Mouse (Mus musculus) stomach, postnatal 0 days (tissue): ENCODE data around the gene Susd1. TPM values are rescaled to one million over a fixed set of nuclear protein-coding genes. Genes with fewer than 3 reads are reported as not detected.

Experiments
- ATAC-seq: fragments of 200-750 bp; cut with Nextera tagmentation; 2 replicates; pipeline ENCODE4 v1.8.0; 2017; ENCODE audit not compliant: low FRiP score, low TSS enrichment
- DNase-seq: peaks from one replicate; pipeline ENCODE4 v3.0.0-alpha.2; 2016; ENCODE audit warnings: low spot score
- H3K27ac ChIP-seq: fragments of 300-500 bp; sonication (generic); replicated peaks from 2 replicates; pipeline ENCODE4 v1.5.1; 2014; ENCODE audit warnings: mild to moderate bottlenecking, control low read depth
- H3K27me3 ChIP-seq: fragments of 300-500 bp; sonication (generic); 2 replicates; pipeline ENCODE4 v1.6.1; 2014; ENCODE audit warnings: low read length; ENCODE audit not compliant: control insufficient read depth, insufficient read depth
- H3K36me3 ChIP-seq: fragments of 300-500 bp; sonication (generic); 2 replicates; pipeline ENCODE4 v1.6.1; 2014; ENCODE audit warnings: low read length, mixed read lengths; ENCODE audit not compliant: control insufficient read depth, insufficient read depth
- H3K4me1 ChIP-seq: fragments of 300-500 bp; sonication (generic); replicated peaks from 2 replicates; pipeline ENCODE4 v1.6.1; 2014; ENCODE audit warnings: antibody characterized with exemption; ENCODE audit not compliant: control insufficient read depth, insufficient read depth
- H3K4me2 ChIP-seq: fragments of 300-500 bp; sonication (generic); replicated peaks from 2 replicates; pipeline ENCODE4 v1.6.1; 2014; ENCODE audit warnings: low read depth, mild to moderate bottlenecking, control low read depth, moderate library complexity
- H3K4me3 ChIP-seq: fragments of 300-500 bp; sonication (generic); 2 replicates; pipeline ENCODE4 v1.5.1; 2014; ENCODE audit warnings: low read depth, low read length, control low read depth
- H3K9ac ChIP-seq: fragments of 300-500 bp; sonication (generic); 2 replicates; pipeline ENCODE4 v1.6.1; 2014; ENCODE audit warnings: mild to moderate bottlenecking, low read length, control low read depth, mixed read lengths
- H3K9me3 ChIP-seq: fragments of 300-500 bp; sonication (generic); 2 replicates; pipeline ENCODE4 v1.6.1; 2016; ENCODE audit warnings: low read length; ENCODE audit not compliant: control insufficient read depth
- CTCF ChIP-seq: IDR thresholded peaks from 2 replicates; pipeline ENCODE4 v1.5.1; 2016; ENCODE audit warnings: antibody characterized with exemption, low read depth, mild to moderate bottlenecking, moderate library complexity
- EP300 ChIP-seq: optimal IDR thresholded peaks from 2 replicates; pipeline ENCODE3; 2016; ENCODE audit warnings: antibody characterized with exemption
- whole genome bisulfite sequencing: fragments of 180-500 bp; shearing (Covaris S2); extraction: QIAGEN DNeasy Blood & Tissue Kit; methylation state at CpG from one replicate; pipeline ENCODE4 v1.1.7; 2014; 5-methylcytosine and 5-hydroxymethylcytosine counted together
- polyA plus RNA-seq: library from polyadenylated mRNA; unstranded; fragments of >200 nt; fragmentation: Nextera tagmentation; extraction: Ambion mirVana; gene quantifications from 2 replicates; pipeline ENCODE4 v1.2.1, GENCODE M21; 2015

The Susd1 gene
- polyA plus RNA-seq, 1 experiment from 2014 or later: 3.2 TPM

DNA sequence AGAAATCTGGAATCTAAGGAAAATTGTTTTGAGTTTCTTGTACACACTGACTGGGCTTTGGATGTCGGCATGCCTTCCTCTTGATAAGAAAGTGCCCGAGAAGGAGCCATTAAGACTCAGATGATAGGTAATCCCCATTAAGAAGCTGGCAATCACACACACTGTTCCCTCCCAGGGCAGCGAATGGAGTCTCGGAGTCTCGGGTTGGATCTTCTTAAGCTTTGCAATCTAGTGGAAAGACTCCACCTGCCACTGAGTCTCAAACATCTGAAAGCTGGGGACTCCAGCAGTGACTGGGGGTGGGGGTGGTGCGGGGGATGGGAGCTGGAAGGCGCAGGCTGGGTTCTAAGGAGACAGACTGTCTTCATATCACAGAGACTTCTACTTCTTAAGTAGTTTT is 156.3 kb downstream of the Susd1 start:
- WGBS: 41% methylated on average over 7 of the region's 7 CpGs
- Histone ChIP-seq H3K9me3 (no peaks in the 10 kb centered on the region), H3K27ac (no peak overlapping the region), H3K27me3 (no peaks in the 10 kb centered on the region), H3K9ac (no peak overlapping the region), H3K4me1 (no peaks in the 10 kb centered on the region), H3K36me3 (no peaks in the 10 kb centered on the region), H3K4me3 (no peak overlapping the region), H3K4me2 (no peak overlapping the region)
- DNase-seq: no peak
- no peak for ATAC-seq
- TF ChIP-seq EP300 (no peak), CTCF (no peak)

DNA sequence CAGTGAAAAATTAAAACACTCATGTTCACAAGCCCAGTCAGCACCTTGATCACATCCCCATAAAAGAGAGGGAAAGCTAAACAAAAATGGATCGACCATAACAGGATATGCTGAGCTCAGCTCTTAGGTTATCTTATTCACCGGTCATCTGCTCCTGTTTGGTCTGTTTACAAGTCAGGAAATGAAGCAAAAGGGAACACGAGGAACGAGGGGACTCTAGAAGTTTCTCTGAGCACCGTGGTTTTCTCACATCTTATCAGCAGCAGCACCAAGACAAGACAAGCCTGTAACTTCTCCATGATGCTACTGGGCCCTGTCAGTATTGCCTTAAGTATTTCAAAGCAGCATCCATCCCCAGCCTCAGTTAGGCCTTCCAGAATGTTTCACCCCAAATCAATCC is 157.6 kb downstream of the Susd1 start:
- no peaks in the 10 kb centered on the region for H3K9me3 ChIP-seq
- H3K4me1 ChIP-seq: no peaks in the 10 kb centered on the region
- no peaks in the 10 kb centered on the region for H3K36me3 ChIP-seq
- DNase-seq: no peak
- no peak overlapping the region for H3K4me3 ChIP-seq
- no peak for TF ChIP-seq EP300
- no peak for TF ChIP-seq CTCF
- no peak overlapping the region for H3K4me2 ChIP-seq
- H3K27me3 ChIP-seq: no peaks in the 10 kb centered on the region
- no peak for ATAC-seq
- 48% methylated on average over 5 of the region's 5 CpGs for WGBS
- H3K27ac ChIP-seq: no peak overlapping the region
- H3K9ac ChIP-seq: no peak overlapping the region

DNA sequence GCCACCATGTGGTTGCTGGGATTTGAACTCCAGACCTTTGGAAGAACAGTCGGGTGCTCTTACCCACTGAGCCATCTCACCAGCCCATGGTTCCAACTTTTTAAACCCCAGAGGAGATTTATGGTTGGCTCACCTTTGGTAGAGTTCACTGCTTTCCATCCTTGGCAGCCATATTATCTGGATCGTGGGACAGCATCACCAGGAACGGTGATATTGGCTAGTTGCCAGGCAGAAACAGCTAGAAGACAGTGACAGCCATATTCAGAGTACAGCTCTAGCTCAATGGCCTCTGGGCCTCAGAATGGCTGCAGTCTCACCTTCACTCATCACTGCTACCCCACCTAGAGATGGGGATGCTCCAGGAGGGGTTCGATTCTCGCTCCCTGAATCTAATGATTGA is 159.3 kb downstream of the Susd1 start:
- no peak for DNase-seq
- ATAC-seq: no peak
- H3K4me1 ChIP-seq: no peaks in the 10 kb centered on the region

DNA sequence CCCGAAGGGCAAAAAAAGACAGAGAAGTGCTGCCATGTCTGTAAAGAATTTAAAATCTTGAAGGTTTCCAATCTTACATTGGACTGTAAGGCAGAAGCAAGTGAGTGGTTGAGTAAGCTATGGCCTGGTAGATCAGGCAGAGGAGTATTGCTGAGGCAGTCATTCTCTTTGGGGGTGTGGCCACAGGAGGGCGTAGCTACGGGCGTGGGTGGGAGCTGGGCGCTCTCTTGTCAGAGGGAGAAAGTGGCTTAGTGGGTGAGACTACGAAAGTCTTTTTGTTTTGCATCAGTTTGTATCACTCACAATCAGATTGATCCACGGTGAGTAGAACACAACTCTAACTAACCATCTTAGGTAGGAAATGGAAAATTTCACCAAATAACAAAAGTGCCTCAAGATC is 160.0 kb downstream of the Susd1 start:
- Histone ChIP-seq H3K27me3 (no peaks in the 10 kb centered on the region), H3K4me2 (no peak overlapping the region), H3K9ac (no peak overlapping the region), H3K9me3 (no peaks in the 10 kb centered on the region), H3K27ac (no peak overlapping the region), H3K36me3 (no peaks in the 10 kb centered on the region), H3K4me3 (no peak overlapping the region), H3K4me1 (no peaks in the 10 kb centered on the region)
- no peak for ATAC-seq
- no peak for DNase-seq
- TF ChIP-seq EP300 (no peak), CTCF (no peak)
- 82% methylated on average over 7 of the region's 7 CpGs for WGBS

More for the DNA sequence above, 159.3 kb downstream of the Susd1 start:
- Histone ChIP-seq H3K4me2 (no peak overlapping the region), H3K36me3 (no peaks in the 10 kb centered on the region), H3K9me3 (no peaks in the 10 kb centered on the region), H3K4me3 (no peak overlapping the region), H3K27ac (no peak overlapping the region), H3K9ac (no peak overlapping the region), H3K27me3 (no peaks in the 10 kb centered on the region)
- TF ChIP-seq CTCF (no peak), EP300 (no peak)
- WGBS: 76% methylated on average over 5 of the region's 5 CpGs

DNA sequence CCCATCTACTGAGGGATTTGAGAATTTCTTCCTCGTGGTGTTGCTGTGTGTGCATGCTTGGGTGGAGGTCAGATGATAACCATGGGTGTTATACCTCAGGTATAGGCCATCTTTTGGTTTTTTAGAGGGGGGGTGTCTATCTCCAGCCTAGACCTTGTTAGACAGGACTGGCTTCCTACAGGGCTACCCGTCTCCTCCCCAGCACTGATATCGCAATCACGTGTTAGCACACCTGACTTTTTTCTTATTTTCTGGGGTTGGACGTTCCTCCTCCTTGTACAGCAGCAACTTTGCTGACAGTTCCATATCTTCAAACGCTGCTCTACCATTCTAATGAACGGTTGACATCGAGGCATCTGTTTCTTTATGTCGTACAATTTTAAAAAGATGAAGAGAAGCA is 160.5 kb downstream of the Susd1 start:
- H3K4me3 ChIP-seq: no peak overlapping the region
- 92% methylated on average over 9 of the region's 9 CpGs for WGBS
- no peak for ATAC-seq

DNA sequence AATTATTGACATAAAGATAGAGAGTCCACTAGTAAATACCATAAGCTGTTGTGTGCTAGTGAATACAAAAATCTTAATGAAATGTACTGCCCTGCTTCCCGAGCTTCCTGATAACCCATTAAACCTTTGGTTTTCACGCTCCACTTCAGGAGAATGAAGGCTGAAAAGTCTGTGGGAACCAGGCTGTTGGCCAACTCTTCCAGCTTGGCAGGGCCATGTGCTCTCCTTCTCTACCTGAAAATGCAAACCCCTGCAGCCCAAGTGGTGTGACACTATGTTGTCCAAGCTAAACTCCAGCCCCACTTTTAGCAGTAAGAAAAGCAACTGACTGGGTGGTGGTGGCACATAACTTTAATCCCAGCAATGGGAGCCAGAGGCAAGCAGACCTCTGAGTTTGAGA is 162.5 kb downstream of the Susd1 start:
- ATAC-seq (no peak), DNase-seq (no peak)
- WGBS: 65% methylated on average over 2 of the region's 2 CpGs
- no peaks in the 10 kb centered on the region for H3K4me1 ChIP-seq
- no peak overlapping the region for H3K9ac ChIP-seq
- no peak overlapping the region for H3K4me2 ChIP-seq
- no peak for TF ChIP-seq EP300
- TF ChIP-seq CTCF: no peak
- no peak overlapping the region for H3K27ac ChIP-seq
- H3K27me3 ChIP-seq: no peaks in the 10 kb centered on the region
- no peak overlapping the region for H3K4me3 ChIP-seq
- H3K9me3 ChIP-seq: no peaks in the 10 kb centered on the region
- H3K36me3 ChIP-seq: no peaks in the 10 kb centered on the region

More for the DNA sequence above, 160.5 kb downstream of the Susd1 start:
- Histone ChIP-seq H3K36me3 (no peaks in the 10 kb centered on the region), H3K9ac (no peak overlapping the region), H3K27me3 (no peaks in the 10 kb centered on the region), H3K9me3 (no peaks in the 10 kb centered on the region), H3K4me1 (no peaks in the 10 kb centered on the region), H3K4me2 (no peak overlapping the region), H3K27ac (no peak overlapping the region)
- no peak for DNase-seq
- TF ChIP-seq CTCF (no peak), EP300 (no peak)
